Mouse (Mus musculus): ENCODE measurements at regions not wholly inside any gene's neighbourhood (a gene's known extent, or its start where the extent isn't known, plus 50 kb on each side); places are given as distances from the start of the nearest gene placed in this dataset.

- WGBS: 75% methylated on average over 7 of the region's 7 CpGs
- ATAC-seq (ENCODE audit: insufficient read depth): no peak
- no peak overlapping the region for H3K27ac ChIP-seq (ENCODE audit: low read depth)
- no peak for DNase-seq
- H3K9ac ChIP-seq: no peak overlapping the region
- TF ChIP-seq CTCF (IDR thresholded peaks at IDR 0.05; ENCODE audit: low read depth): no peak
- no peaks in the 10 kb centered on the region for H3K36me3 ChIP-seq (ENCODE audit: insufficient read depth)
- H3K27me3 ChIP-seq (ENCODE audit: insufficient read depth, low read length): no peaks in the 10 kb centered on the region
- H3K9me3 ChIP-seq (ENCODE audit: low read depth, low read length): peaks cover 7% of the 10 kb centered on the region; the same call in 1 of the 2 replicates
- H3K4me3 ChIP-seq (ENCODE audit: low read depth, low read length): no peak overlapping the region
- H3K4me1 ChIP-seq (ENCODE audit: insufficient read depth): no peaks in the 10 kb centered on the region
- no peak overlapping the region for H3K4me2 ChIP-seq
Measured at GRCm38 (mm10) chr15:8854336-8854735, 113.4 kb upstream of the Ranbp3l start.

- Histone ChIP-seq H3K4me3 (ENCODE audit: low read depth, low read length) (no peak overlapping the region), H3K9me3 (ENCODE audit: low read depth, low read length) (peaks cover 7% of the 10 kb centered on the region; the same call in 1 of the 2 replicates), H3K4me1 (ENCODE audit: insufficient read depth) (no peaks in the 10 kb centered on the region), H3K9ac (no peak overlapping the region), H3K27ac (ENCODE audit: low read depth) (no peak overlapping the region), H3K36me3 (ENCODE audit: insufficient read depth) (no peaks in the 10 kb centered on the region), H3K27me3 (ENCODE audit: insufficient read depth, low read length) (no peaks in the 10 kb centered on the region), H3K4me2 (no peak overlapping the region)
- ATAC-seq (ENCODE audit: insufficient read depth): no peak
- no peak for DNase-seq
- TF ChIP-seq CTCF (IDR thresholded peaks at IDR 0.05; ENCODE audit: low read depth): no peak
- WGBS: 100% methylated on average over 1 of the region's 1 CpGs
Measured at GRCm38 (mm10) chr15:8850996-8851395, 116.8 kb upstream of the Ranbp3l start.

GRCm38 (mm10) chr15:8849413-8849812 lies 118.3 kb upstream of the Ranbp3l start:
- no peaks in the 10 kb centered on the region for H3K9me3 ChIP-seq (ENCODE audit: low read depth, low read length)
- TF ChIP-seq CTCF (IDR thresholded peaks at IDR 0.05; ENCODE audit: low read depth): peak; percentile 40
- H3K4me1 ChIP-seq (ENCODE audit: insufficient read depth): no peaks in the 10 kb centered on the region
- no peak for ATAC-seq (ENCODE audit: insufficient read depth)
- no peaks in the 10 kb centered on the region for H3K27me3 ChIP-seq (ENCODE audit: insufficient read depth, low read length)
- no peak overlapping the region for H3K4me2 ChIP-seq
- no peak overlapping the region for H3K4me3 ChIP-seq (ENCODE audit: low read depth, low read length)
- no peak for DNase-seq
- H3K9ac ChIP-seq: no peak overlapping the region
- H3K36me3 ChIP-seq (ENCODE audit: insufficient read depth): no peaks in the 10 kb centered on the region
- no peak overlapping the region for H3K27ac ChIP-seq (ENCODE audit: low read depth)
- WGBS: 53% methylated on average over 5 of the region's 5 CpGs

DNA sequence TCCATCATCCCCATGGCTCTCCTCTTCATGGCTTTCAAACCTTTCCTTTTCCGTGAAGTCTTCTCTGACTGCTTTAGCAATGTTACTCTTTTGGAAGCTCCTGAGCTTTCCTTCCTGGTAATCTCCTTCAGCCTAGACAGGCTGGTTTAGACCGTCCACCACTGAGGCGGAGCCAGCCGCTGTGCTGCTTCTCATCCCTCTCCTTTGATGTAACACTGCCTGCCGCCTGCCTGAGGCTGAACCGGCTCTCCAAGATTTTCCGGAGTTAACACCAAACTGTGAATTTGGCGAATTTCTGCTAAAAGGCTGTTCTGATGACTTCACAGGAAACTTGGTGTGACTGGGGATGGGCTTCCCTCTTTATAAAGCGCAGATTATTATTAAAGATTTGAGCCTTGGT lies 125.6 kb upstream of the Ranbp3l start:
- 22% methylated on average over 9 of the region's 9 CpGs for WGBS
- Histone ChIP-seq H3K27ac (ENCODE audit: low read depth) (no peak overlapping the region), H3K27me3 (ENCODE audit: insufficient read depth, low read length) (no peaks in the 10 kb centered on the region), H3K9ac (no peak overlapping the region), H3K4me2 (no peak overlapping the region), H3K4me1 (ENCODE audit: insufficient read depth) (no peaks in the 10 kb centered on the region), H3K9me3 (ENCODE audit: low read depth, low read length) (no peaks in the 10 kb centered on the region), H3K36me3 (ENCODE audit: insufficient read depth) (no peaks in the 10 kb centered on the region), H3K4me3 (ENCODE audit: low read depth, low read length) (no peak overlapping the region)
- TF ChIP-seq CTCF (IDR thresholded peaks at IDR 0.05; ENCODE audit: low read depth): no peak
- DNase-seq (peak; percentile 14), ATAC-seq (ENCODE audit: insufficient read depth) (no peak)

GRCm38 (mm10) chr15:8839462-8839861 lies 128.3 kb upstream of the Ranbp3l start:
- ATAC-seq (ENCODE audit: insufficient read depth) (no peak), DNase-seq (no peak)
- H3K4me3 ChIP-seq (ENCODE audit: low read depth, low read length): no peak overlapping the region
- no peak for TF ChIP-seq CTCF (IDR thresholded peaks at IDR 0.05; ENCODE audit: low read depth)
- H3K27me3 ChIP-seq (ENCODE audit: insufficient read depth, low read length): no peaks in the 10 kb centered on the region
- no peak overlapping the region for H3K9ac ChIP-seq
- H3K9me3 ChIP-seq (ENCODE audit: low read depth, low read length): no peaks in the 10 kb centered on the region
- 100% methylated on average over 1 of the region's 1 CpGs for WGBS
- H3K36me3 ChIP-seq (ENCODE audit: insufficient read depth): no peaks in the 10 kb centered on the region
- no peaks in the 10 kb centered on the region for H3K4me1 ChIP-seq (ENCODE audit: insufficient read depth)
- no peak overlapping the region for H3K27ac ChIP-seq (ENCODE audit: low read depth)
- no peak overlapping the region for H3K4me2 ChIP-seq

DNA sequence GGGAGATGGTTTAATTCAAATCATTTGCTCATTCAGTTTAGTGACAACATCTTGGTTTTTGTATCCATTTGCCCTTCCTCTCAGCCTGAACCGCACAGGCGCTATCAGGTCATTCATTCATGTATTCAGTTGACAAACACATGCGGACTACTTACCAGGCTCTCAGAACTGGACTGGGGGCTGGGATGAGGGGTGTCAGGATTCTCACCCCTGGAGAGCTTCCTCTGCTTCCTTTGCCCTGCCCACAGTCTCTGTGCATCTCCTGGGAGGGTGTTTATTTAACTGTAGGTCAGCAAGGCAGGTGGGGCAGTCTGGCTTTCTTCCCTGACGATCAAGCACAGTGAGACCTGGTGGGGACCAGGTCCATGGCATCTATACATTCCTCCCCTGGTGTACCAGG lies 123.6 kb upstream of the Slc1a3 start:
- no peak overlapping the region for H3K4me2 ChIP-seq
- H3K9me3 ChIP-seq (ENCODE audit: low read depth, low read length): no peaks in the 10 kb centered on the region
- 64% methylated on average over 4 of the region's 4 CpGs for WGBS
- no peak for TF ChIP-seq CTCF (IDR thresholded peaks at IDR 0.05; ENCODE audit: low read depth)
- no peak overlapping the region for H3K4me3 ChIP-seq (ENCODE audit: low read depth, low read length)
- DNase-seq (no peak), ATAC-seq (ENCODE audit: insufficient read depth) (no peak)
- H3K4me1 ChIP-seq (ENCODE audit: insufficient read depth): no peaks in the 10 kb centered on the region
- no peaks in the 10 kb centered on the region for H3K27me3 ChIP-seq (ENCODE audit: insufficient read depth, low read length)
- no peak overlapping the region for H3K9ac ChIP-seq
- H3K36me3 ChIP-seq (ENCODE audit: insufficient read depth): no peaks in the 10 kb centered on the region
- no peak overlapping the region for H3K27ac ChIP-seq (ENCODE audit: low read depth)

DNA sequence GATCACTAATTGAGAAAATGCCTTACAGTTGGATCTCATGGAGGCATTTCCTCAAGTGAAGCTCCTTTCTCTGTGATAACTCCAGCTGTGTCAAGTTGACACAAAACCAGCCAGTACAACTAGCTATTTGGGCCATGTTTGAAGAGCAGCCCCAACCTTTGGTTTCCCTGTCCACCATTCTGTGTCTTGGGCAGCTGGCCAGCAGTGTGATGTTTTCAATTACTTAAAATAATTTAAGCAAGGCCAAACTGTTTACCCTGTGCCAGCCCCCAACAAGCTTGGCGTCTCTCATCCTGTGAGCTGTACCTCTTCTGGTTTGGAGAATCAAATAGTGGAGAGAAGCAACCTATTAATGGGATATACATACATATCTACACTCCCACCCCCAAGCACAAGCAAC lies 122.4 kb upstream of the Slc1a3 start:
- no peak overlapping the region for H3K9ac ChIP-seq
- H3K4me3 ChIP-seq (ENCODE audit: low read depth, low read length): no peak overlapping the region
- no peak overlapping the region for H3K27ac ChIP-seq (ENCODE audit: low read depth)
- no peaks in the 10 kb centered on the region for H3K27me3 ChIP-seq (ENCODE audit: insufficient read depth, low read length)
- ATAC-seq (ENCODE audit: insufficient read depth): no peak
- DNase-seq: no peak
- no peaks in the 10 kb centered on the region for H3K4me1 ChIP-seq (ENCODE audit: insufficient read depth)
- H3K4me2 ChIP-seq: no peak overlapping the region
- no peaks in the 10 kb centered on the region for H3K36me3 ChIP-seq (ENCODE audit: insufficient read depth)
- no peak for TF ChIP-seq CTCF (IDR thresholded peaks at IDR 0.05; ENCODE audit: low read depth)
- 55% methylated on average over 1 of the region's 1 CpGs for WGBS
- H3K9me3 ChIP-seq (ENCODE audit: low read depth, low read length): no peaks in the 10 kb centered on the region
